Mouse (Mus musculus) embryo, embryonic 11.5 days (tissue): ENCODE data around the gene Tcerg1l.

Source experiments
- DNase-seq: peaks from one replicate; pipeline ENCODE4 v3.0.0-alpha.2; 2012; ENCODE audit warnings: low read depth, low spot score

The Tcerg1l gene

GRCm38 (mm10) chr7:138224252-138224651 is 173.3 kb downstream of the Tcerg1l start:
- no peak for DNase-seq

- no peak for DNase-seq
Measured at GRCm38 (mm10) chr7:138222951-138223350, 174.6 kb downstream of the Tcerg1l start.

- DNase-seq = no peak
Measured at GRCm38 (mm10) chr7:138217556-138218098, 179.9 kb downstream of the Tcerg1l start.

- no peak for DNase-seq
Measured at GRCm38 (mm10) chr7:138215177-138215830, 182.2 kb downstream of the Tcerg1l start.

GRCm38 (mm10) chr7:138214710-138215109 is 182.8 kb downstream of the Tcerg1l start:
- DNase-seq = no peak

DNA sequence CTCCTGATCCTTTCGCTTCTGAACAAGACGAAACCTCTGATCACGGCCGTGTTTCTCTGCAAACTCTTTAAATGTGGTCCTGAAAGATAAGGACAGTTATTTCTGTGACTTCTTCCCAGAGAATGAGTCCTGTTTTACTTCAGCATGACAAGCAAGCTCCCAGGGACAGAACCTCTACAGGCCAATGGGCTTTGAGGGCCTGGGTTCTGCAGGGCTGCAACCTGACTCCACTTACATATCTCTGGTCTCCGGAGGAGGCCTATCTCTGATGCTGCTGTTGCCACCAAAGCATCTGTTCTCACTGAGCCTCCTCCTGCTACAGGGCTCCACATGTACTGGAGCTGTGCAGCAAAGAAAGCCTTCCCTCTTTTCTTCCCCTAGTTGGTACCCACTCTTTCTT is 187.8 kb downstream of the Tcerg1l start:
- no peak for DNase-seq

DNA sequence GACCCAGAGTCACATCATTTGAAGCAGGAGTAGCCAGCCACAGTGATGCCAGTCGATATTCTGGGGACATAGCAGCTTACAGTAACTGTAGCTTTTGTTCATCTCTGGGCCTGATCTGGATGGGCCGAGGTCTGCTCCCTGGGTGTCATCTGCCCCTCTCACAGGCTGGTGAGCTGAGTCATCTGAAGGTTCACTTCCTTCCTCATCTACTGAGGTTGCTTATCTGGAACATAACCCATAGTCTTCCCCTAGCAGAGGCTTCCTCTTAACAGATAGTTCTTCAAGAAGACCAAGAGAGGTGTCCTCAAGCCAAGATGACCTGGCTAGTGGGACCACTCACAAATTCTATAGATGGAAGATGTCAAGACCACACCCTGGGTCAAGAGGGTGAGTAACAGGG is 192.4 kb downstream of the Tcerg1l start:
- DNase-seq = no peak

DNA sequence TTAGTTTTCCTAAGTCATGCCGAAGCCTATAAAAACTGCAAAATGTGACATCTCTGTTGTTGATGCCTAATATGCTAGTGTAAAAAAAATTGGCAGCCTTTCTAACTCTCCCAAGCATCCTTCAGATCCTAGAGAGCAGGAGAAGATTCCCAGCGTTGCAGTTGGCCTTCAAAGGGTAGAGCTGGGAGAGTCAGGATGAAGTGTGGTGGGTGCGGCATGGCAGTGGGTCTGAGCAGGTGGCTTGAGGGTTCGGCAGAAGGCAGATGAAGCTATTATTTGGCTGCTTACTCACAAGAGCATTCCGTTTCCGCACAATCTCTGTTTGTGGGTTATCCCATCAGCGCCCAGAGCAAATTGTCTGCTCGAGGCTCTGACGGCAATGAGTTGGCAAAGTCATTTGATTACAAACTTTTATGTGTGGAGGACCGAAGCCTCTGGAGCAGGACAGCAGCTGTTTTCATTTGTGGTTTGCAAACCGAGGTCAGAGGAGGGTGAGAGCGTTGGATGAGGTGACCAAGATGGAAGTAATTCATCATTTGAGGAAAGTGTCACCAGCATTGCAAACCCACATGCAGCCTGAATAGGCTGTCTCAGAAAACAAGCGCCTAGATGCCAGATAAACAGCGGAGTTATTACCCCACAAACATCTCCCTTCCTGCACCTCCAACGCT is 195.2 kb downstream of the Tcerg1l start:
- DNase-seq = no peak

GRCm38 (mm10) chr7:138199333-138200058 is 198.0 kb downstream of the Tcerg1l start:
- peak; percentile 37 for DNase-seq

DNA sequence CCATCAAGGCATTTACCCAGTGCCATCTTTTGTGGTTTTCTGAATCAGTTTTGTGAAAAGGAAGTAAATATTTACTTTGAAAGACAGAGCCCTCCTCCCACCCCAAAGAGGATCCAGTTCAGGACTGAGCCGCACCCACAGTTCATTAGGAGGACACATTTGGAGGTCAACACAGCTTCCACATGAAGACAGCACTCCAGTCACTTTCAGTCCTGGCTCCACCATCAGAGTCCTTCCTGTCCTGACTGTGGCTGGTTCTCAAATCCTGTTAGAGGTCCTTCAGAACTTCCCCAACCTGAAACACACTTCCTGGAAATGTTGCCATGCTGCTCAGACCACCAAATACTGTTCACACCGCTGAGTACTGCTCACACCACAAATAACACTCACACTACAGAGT is 201.4 kb downstream of the Tcerg1l start:
- DNase-seq = no peak

DNA sequence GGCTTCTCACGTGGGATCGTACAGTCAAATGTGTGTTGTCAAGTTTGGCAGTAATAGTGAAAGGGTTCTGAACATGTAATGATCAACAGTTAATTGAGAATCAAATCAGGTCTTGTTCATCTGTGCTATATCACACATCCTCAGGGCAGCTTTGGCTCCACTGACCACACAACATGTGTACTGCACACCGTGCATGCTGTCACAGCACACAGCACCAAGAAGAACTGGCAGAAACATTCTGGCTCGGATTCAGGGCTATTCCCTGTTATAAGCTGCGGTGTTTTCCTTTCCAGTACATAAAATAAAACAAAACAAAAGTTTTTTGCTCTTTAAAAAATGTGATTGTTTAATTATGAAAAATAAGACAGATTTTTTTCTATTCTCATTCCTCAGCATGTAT is 213.3 kb downstream of the Tcerg1l start:
- no peak for DNase-seq

- no peak for DNase-seq
Measured at GRCm38 (mm10) chr7:138182216-138182615, 215.3 kb downstream of the Tcerg1l start.

DNA sequence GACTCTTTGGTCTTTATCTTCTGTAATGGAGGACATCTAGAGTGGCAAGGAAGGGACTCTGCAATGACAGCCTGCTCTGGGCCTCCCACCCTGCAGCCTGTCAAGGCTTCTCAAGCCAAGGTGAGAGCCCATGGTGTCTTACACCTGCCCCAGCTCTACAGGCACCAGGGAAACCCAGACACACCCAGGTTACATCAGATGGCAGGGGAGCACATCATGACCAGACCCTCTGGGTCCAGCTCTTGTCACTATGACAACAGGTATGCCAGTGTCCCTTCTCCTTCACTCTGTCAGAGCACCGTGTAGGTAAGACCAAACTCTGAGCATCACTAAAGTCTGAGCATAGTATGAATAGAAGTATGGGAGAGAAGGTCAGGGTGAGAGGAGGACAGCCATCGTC is 218.9 kb downstream of the Tcerg1l start:
- no peak for DNase-seq

GRCm38 (mm10) chr7:138176026-138176425 is 221.5 kb downstream of the Tcerg1l start:
- no peak for DNase-seq

- DNase-seq = no peak
Measured at GRCm38 (mm10) chr7:138170389-138170788, 227.1 kb downstream of the Tcerg1l start.
